Mouse (Mus musculus): ENCODE measurements around the gene Tnfsfm13.
"Not testable (repeated sequence)": the region's sequence is repeated elsewhere in the genome, so short reads cannot be mapped to it uniquely, and the experiment has no call there.

Tnfsfm13 gene

DNA sequence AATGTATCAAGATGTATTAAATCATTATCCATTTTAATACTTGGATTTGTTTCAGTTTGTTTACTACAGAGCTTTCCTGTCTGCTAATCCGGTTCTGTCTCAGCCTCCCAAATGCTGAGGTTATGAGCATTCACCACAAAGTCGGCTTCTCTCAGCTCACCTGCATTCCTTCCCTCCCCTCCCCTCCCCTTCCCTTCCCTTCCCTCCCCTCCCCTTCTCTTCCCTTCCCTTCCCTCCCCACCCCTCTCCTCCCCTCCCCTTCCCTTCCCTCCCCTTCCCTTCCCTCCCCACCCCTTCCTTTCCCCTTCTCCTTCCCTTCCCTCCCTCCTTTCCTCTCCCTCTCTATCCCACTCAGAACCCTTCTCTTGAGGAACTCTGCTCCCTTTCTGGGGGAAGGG is 8.7 kb upstream of the Tnfsfm13 start:
- DNase-seq (ENCODE audit: low read depth): no peak

- DNase-seq (ENCODE audit: low read depth): no peak
Measured at GRCm38 (mm10) chr11:69703814-69704612, 8.1 kb upstream of the Tnfsfm13 start.

DNA sequence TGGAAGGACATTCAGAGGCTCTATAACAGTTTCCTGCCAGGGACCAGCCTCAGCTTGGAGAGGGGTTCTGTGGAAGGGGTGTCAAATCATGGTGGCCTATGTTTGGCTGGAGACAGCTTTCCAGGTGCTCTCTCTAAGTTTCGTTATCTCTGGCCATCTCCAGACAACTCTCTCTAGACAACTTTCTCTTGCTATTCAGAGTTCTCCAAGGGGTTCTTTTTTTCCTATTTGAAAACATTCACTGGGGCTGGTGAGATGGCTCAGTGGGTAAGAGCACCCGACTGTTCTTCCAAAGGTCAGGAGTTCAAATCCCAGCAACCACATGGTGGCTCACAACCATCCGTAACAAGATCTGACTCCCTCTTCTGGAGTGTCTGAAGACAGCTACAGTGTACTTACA is 7.5 kb upstream of the Tnfsfm13 start:
- not testable (repeated sequence) for DNase-seq (ENCODE audit: low read depth)

- DNase-seq (ENCODE audit: low read depth): not testable (repeated sequence)
Measured at GRCm38 (mm10) chr11:69702886-69703285, 7.0 kb upstream of the Tnfsfm13 start.

- DNase-seq (ENCODE audit: low read depth): no peak
Measured at GRCm38 (mm10) chr11:69699595-69699994, 3.7 kb upstream of the Tnfsfm13 start.

- DNase-seq (ENCODE audit: low read depth): peak; percentile 37
Measured at GRCm38 (mm10) chr11:69698574-69698973, 2.7 kb upstream of the Tnfsfm13 start.

- no peak for DNase-seq (ENCODE audit: low read depth)
Measured at GRCm38 (mm10) chr11:69697396-69697795, 1.5 kb upstream of the Tnfsfm13 start.

DNA sequence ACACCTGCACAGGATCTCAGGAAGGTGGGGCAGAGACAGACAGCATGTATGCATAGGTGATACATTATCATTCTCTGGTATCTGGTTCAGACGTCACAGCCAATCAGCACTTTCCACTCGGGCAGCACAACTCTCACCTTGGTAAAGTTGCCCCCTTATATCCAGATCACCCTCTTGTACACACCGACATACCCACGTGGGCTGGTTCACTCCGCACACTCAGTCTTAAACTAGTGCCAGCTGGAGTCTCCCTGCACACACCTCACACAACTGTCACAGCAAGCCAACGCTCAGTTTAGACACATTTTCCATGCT is 895 bp downstream of the Tnfsfm13 start:
- no peak for DNase-seq (ENCODE audit: low read depth)

GRCm38 (mm10) chr11:69693421-69693965 is 2.4 kb downstream of the Tnfsfm13 start:
- no peak for DNase-seq (ENCODE audit: low read depth)

- DNase-seq (ENCODE audit: low read depth): no peak
Measured at GRCm38 (mm10) chr11:69692863-69693262, 3.0 kb downstream of the Tnfsfm13 start.

DNA sequence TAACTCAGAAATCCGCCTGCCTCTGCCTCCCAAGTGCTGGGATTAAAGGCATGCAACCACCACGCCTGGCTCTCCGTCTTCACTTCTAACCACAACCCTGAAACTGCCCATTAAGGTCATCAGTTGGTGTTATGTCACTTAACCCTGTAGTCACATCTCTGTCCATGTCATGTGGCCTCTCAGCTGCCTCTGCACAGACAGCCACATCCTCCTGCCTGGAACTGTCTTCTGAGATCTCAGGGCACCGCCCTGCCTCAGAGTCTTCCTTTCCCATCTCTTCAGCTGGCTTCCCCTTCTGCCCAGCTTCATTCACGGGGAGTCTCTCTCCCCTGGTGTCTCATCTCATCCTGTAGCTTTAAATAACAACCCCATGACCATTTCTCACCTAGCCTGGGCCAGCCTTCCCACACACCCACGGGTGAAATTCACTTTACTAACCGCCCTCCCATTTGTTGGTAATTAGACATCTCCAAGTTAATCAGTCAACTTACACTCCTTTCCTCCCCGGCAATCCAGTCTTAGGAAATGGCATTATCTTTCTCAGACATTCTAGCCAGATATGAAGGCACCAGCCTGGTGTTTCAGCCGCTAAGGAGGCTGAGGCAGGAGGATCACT is 3.6 kb downstream of the Tnfsfm13 start:
- DNase-seq (ENCODE audit: low read depth): no peak

GRCm38 (mm10) chr11:69689891-69690290 is 6.0 kb downstream of the Tnfsfm13 start:
- DNase-seq (ENCODE audit: low read depth): no peak

- no peak for DNase-seq (ENCODE audit: low read depth)
Measured at GRCm38 (mm10) chr11:69687061-69687460, 8.8 kb downstream of the Tnfsfm13 start.

GRCm38 (mm10) chr11:69686377-69686776 is 9.5 kb downstream of the Tnfsfm13 start:
- DNase-seq (ENCODE audit: low read depth): no peak

DNA sequence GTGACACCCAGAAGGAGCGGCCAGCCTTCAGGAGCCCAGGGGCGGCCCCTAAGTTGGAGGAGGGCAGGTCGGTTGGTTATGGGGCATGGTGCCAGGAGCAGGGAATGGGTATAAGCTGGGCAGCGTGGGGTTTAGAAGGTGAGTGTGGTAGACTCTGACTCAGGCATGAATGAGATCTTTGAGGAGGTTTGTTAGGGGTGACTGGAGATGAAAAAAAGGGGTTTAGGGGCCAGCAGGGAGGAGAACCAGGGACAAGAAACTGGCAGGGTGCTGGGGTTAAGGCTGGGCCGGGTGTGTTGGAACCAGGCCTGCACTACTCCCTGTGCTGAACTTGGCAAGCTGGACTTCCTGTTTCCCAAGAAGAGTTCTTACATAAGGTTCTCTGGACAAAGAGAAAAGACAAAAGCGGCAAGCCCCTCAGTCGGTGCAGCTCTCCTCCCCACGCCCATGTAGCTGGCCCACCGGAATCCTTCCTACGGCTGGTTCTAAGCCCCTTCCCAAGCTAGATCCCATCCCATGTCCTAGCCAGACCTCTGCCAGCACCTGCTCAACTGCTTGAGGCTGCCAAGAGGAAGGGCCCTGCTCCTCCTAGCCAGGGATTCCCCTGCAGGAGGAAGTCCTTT is 10.3 kb downstream of the Tnfsfm13 start, which contains the start of gene Tnfsf13:
Tnfsf13 (minus strand) TSS at position 259 of the 623 bp plus-strand sequence.
- no peak for DNase-seq (ENCODE audit: low read depth)

DNA sequence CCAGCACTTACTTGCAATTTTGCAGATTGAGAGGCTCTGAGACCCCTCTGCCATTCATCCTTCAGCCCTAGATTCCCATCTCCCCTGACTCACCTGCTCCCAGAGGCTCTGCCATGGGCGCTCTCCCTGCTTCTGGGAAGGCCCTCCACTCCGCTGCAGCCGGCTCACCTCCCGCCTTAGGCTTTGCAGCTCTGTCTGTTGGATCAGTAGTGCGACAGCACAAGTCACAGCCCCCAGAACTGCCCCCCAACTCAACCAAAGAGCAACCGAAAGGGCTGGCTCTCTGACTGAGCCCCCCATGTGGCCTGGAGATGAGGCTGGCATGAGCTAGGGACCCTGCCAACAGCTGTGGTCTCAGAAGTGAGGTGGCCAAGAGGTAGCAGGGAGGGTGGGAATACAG is 11.0 kb downstream of the Tnfsfm13 start:
- no peak for DNase-seq (ENCODE audit: low read depth)

- no peak for DNase-seq (ENCODE audit: low read depth)
Measured at GRCm38 (mm10) chr11:69684128-69684745, 11.7 kb downstream of the Tnfsfm13 start.

DNA sequence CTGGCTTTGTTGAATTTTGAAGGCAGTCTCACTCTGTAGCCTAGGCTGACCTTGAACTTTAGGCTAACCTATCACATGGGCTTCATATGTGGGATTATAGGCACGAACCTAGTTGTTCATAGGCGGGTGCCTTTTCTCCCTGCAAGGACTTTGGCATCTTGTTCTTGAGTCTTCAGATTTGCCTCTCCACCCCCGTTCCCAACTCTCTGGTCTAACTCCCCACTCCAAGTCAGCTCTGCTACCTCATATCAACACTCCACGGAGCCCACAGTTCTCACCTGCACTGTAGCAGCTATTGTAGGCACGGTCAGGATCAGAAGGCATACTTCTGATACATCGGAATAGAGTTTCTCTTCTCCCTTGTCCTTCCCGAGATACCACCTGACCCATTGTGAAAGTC is 12.3 kb downstream of the Tnfsfm13 start:
- DNase-seq (ENCODE audit: low read depth): no peak

- DNase-seq (ENCODE audit: low read depth): peak; percentile 94
Measured at GRCm38 (mm10) chr11:69682840-69683533, 12.9 kb downstream of the Tnfsfm13 start.

DNA sequence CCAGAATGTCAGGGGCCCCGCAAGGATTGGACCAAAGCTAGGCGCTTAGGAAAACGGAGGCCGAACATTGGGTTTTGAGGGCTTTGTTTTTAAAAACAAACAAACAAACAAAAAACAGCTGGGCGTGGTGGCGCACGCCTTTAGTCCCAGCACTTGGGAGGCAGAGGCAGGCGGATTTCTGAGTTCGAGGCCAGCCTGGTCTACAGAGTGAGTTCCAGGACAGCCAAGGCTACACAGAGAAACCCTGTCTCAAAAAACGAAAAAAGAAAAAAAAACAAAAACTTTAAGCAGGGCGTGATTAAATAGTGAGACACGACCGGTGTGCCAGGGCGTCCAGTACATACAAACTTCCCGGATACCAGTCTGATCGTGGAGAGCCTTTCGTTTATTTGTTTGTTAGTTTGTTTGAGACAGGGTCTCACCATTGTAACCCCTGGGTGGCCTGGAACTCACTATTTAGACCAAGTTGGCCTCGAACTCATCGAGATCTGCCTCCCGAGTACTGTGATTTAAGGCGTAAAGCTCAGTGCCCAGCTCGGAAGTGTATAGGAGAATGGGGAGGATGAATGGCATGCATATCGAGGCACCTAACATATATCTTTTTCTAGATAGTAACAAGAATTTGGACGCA is 13.6 kb downstream of the Tnfsfm13 start:
- DNase-seq (ENCODE audit: low read depth): no peak

Measured in induced T-regulatory cell, adult 2 months (primary cell).